Mouse (Mus musculus): ENCODE measurements around the gene Akap8. TPM values are rescaled to one million over a fixed set of nuclear protein-coding genes. Genes with fewer than 3 reads are reported as not detected.

Akap8 gene
- polyA plus RNA-seq (2012; rRNA removed) (19.4 and 26.8 TPM in 2 replicates), polyA plus RNA-seq (2014; fragmentation: Nextera tagmentation; extraction: Ambion mirVana) (12.3 and 12.6 TPM in 2 replicates)

DNA sequence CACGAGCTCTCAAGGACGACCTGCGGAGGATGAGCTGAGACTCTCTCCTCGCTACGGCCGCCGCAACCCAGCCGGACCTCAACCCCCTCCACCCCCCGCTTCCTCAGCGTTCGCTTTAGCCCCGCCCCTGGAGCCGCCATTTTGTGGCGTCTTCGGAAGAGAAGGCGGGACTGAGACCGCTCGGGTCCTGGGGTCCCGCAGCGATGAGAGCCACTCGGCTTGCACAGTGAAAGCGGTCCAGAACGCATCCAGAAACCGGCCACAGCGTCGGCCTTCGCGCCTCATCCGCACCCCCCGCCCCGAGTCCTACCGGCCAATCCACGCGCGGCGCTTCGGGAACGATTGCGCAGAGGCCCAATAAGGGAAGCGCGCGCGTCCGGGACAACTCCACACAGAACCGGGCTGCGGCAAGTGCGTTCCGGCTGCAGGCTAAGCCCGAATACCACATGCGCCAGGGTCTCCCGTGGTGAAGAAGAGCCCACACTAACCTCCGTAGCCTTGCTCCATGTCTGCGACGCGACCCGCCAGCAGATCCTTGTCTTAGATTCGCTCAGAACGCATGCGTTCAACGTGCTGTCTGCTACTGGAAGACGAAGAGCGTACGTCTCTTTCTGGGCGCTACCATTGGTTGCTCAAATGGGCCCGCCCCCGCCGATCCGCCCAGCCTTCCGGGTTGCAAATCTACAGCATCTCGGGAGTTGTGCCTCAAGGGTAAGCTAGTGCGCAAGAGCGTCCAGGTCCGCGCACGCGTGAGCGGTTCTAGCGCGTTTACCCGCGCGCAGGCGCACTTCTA is at the start of gene Akap8:
Gene Akap8 (minus strand): TSS at position 642 of the 793 bp plus-strand sequence.
- DNase-seq (ENCODE audit: low read depth in 3 of 3, low spot score in 3 of 3): peak; percentile 97
- under 1% methylated on average over 83 of the region's 83 CpGs for WGBS (ENCODE audit: insufficient replicate concordance)

DNA sequence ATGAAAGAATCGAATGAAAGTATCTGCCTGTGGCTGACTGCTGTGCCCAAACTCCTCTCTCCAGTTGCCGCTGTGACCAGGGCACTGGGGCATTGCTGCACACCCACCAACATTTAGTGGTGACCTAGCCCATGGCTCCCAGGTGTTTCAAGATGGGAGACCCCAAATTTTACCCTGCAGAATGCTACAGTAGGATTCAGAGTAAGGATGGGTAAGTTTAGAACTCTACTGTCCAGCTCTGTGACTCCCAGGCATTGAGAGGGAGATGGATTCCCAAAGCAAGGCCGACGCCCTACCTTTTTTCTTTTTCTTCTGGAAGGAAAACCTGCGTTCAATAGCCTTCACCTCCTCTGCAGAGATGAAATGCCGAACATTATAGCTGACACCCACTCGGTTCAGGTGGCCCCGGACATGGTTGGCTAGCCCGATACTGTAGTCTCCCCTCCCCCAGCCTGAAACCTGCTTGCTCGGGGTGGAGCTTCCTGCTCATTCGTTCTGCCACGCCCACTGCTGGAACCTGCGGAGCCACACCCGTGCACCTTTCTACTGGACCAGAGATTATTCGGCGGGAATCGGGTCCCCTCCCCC is 48.0 kb upstream of the Akap8 start:
- Histone ChIP-seq H3K9ac (replicated peaks) (peak overlapping the region; percentile 67), H3K27ac (peak overlapping the region; percentile 60), H3K4me3 (ENCODE audit: insufficient read depth in 1 of 2, low read depth in 2 of 2, low read length in 2 of 2) (peak overlapping the region; percentile 59 to 68), H3K27me3 (ENCODE audit: control insufficient read depth, insufficient read depth, low read length) (no peaks in the 10 kb centered on the region), H3K9me3 (ENCODE audit: control insufficient read depth, low read length) (no peaks in the 10 kb centered on the region), H3K4me2 (ENCODE audit: low read depth) (peak overlapping the region; percentile 78), H3K4me1 (replicated peaks; ENCODE audit: control insufficient read depth in 2 of 2, insufficient read depth in 2 of 2, low read length in 1 of 2) (peaks cover 23 to 31% of the 10 kb centered on the region in 2 experiments), H3K36me3 (replicated peaks; ENCODE audit: control insufficient read depth, insufficient read depth, low read depth) (no peaks in the 10 kb centered on the region)
- ATAC-seq (ENCODE audit: insufficient read depth) (peak; percentile 66), DNase-seq (ENCODE audit: low read depth in 3 of 3, low spot score in 3 of 3) (no peak)
- TF ChIP-seq EP300 (IDR thresholded peaks at IDR 0.05; ENCODE audit: low read depth) (no peak), CTCF (IDR thresholded peaks at IDR 0.05; ENCODE audit: low read depth) (no peak)
- WGBS (ENCODE audit: insufficient replicate concordance): 19% methylated on average over 10 of the region's 17 CpGs

More for the DNA sequence above, at the start of gene Akap8:
- peak within 1 kb of the TSS; percentile 86 for H3K4me2 ChIP-seq (ENCODE audit: low read depth)
- peak within 1 kb of the TSS; percentile 79 for H3K27ac ChIP-seq
- H3K9ac ChIP-seq (replicated peaks): peak within 1 kb of the TSS; percentile 74
- peaks cover 33% of the 10 kb centered on the region for H3K36me3 ChIP-seq (replicated peaks; ENCODE audit: control insufficient read depth, insufficient read depth, low read depth)
- no peak for TF ChIP-seq EP300 (IDR thresholded peaks at IDR 0.05; ENCODE audit: low read depth)
- TF ChIP-seq CTCF (IDR thresholded peaks at IDR 0.05; ENCODE audit: low read depth): no peak
- peak; percentile 97 for ATAC-seq (ENCODE audit: insufficient read depth)
- H3K4me1 ChIP-seq (replicated peaks; ENCODE audit: control insufficient read depth in 2 of 2, insufficient read depth in 2 of 2, low read length in 1 of 2): peaks cover 7 to 10% of the 10 kb centered on the region in 2 experiments
- H3K27me3 ChIP-seq (ENCODE audit: control insufficient read depth, insufficient read depth, low read length): no peaks in the 10 kb centered on the region
- H3K9me3 ChIP-seq (ENCODE audit: control insufficient read depth, low read length): no peaks in the 10 kb centered on the region
- peak within 1 kb of the TSS; percentile 76 to 90 for H3K4me3 ChIP-seq (ENCODE audit: insufficient read depth in 1 of 2, low read depth in 2 of 2, low read length in 2 of 2)

DNA sequence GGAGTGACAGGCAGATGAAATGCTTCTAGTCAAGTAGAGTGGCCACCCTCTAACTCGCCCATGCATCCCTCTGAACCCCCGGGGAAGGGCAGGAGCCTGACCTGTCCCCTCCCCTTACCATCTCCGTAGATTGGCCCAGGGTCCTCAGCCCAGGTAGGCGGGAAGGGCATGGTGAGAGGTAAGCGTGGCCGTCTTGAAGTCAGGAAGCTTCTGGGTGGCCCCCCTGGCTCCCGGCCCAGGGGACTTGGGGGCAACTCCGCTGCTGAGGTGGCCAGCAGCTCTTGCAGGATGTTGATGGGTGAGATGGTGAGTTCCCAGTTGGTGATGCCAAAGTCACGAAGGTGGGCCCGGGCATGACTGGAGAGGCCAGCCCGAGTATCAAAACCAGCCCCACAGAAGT is 46.7 kb upstream of the Akap8 start:
- DNase-seq (ENCODE audit: low read depth in 3 of 3, low spot score in 3 of 3): no peak
- H3K9me3 ChIP-seq (ENCODE audit: control insufficient read depth, low read length): no peaks in the 10 kb centered on the region
- H3K4me3 ChIP-seq (ENCODE audit: insufficient read depth in 1 of 2, low read depth in 2 of 2, low read length in 2 of 2): no peak overlapping the region
- H3K27me3 ChIP-seq (ENCODE audit: control insufficient read depth, insufficient read depth, low read length): no peaks in the 10 kb centered on the region
- WGBS (ENCODE audit: insufficient replicate concordance): 81% methylated on average over 11 of the region's 11 CpGs
- TF ChIP-seq CTCF (IDR thresholded peaks at IDR 0.05; ENCODE audit: low read depth) (no peak), EP300 (IDR thresholded peaks at IDR 0.05; ENCODE audit: low read depth) (no peak)
- no peak overlapping the region for H3K9ac ChIP-seq (replicated peaks)
- H3K4me1 ChIP-seq (replicated peaks; ENCODE audit: control insufficient read depth in 2 of 2, insufficient read depth in 2 of 2, low read length in 1 of 2): peaks cover 31 to 41% of the 10 kb centered on the region in 2 experiments
- H3K4me2 ChIP-seq (ENCODE audit: low read depth): no peak overlapping the region
- ATAC-seq (ENCODE audit: insufficient read depth): no peak
- H3K27ac ChIP-seq: no peak overlapping the region
- H3K36me3 ChIP-seq (replicated peaks; ENCODE audit: control insufficient read depth, insufficient read depth, low read depth): no peaks in the 10 kb centered on the region

- Histone ChIP-seq H3K4me3 (ENCODE audit: insufficient read depth in 1 of 2, low read depth in 2 of 2, low read length in 2 of 2) (peak overlapping the region in 1 of 2 experiments; percentile 81; a peak in 3 of 4 replicates), H3K27me3 (ENCODE audit: control insufficient read depth, insufficient read depth, low read length) (no peaks in the 10 kb centered on the region), H3K9me3 (ENCODE audit: control insufficient read depth, low read length) (no peaks in the 10 kb centered on the region), H3K4me1 (replicated peaks; ENCODE audit: control insufficient read depth in 2 of 2, insufficient read depth in 2 of 2, low read length in 1 of 2) (peaks cover 33 to 42% of the 10 kb centered on the region in 2 experiments), H3K27ac (peak overlapping the region; percentile 71), H3K36me3 (replicated peaks; ENCODE audit: control insufficient read depth, insufficient read depth, low read depth) (peaks cover 9% of the 10 kb centered on the region; the same call in 1 of the 2 replicates), H3K9ac (replicated peaks) (peak overlapping the region; percentile 66), H3K4me2 (ENCODE audit: low read depth) (peak overlapping the region; percentile 92)
- DNase-seq (ENCODE audit: low read depth in 3 of 3, low spot score in 3 of 3) (peak in 2 of 3 experiments; percentile 55 to 56), ATAC-seq (ENCODE audit: insufficient read depth) (peak; percentile 60)
- TF ChIP-seq CTCF (IDR thresholded peaks at IDR 0.05; ENCODE audit: low read depth): no peak
- peak; percentile 62 for TF ChIP-seq EP300 (IDR thresholded peaks at IDR 0.05; ENCODE audit: low read depth)
- WGBS (ENCODE audit: insufficient replicate concordance): 9% methylated on average over 1 of the region's 1 CpGs
Observed at GRCm38 (mm10) chr17:32365296-32365695, 44.3 kb upstream of the Akap8 start.

DNA sequence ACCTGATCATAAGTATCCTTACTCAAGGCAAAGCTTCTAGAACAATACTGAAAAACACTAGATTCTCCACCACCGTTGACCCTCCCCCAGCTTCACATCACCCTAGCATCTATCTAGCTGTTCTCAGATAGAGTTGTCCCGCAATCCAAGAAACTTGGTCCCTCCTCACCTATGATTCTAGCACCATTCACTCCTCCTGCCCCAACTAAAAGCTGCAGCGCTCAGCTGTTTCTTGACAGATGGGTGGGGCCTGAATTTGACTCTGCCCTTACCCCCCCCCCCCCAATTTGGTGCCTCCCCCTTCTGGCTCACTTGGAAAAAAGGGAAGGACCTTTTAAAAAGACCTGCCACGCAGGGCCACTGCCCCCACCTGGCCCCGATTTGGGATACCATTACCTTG is 43.8 kb upstream of the Akap8 start:
- TF ChIP-seq EP300 (IDR thresholded peaks at IDR 0.05; ENCODE audit: low read depth) (no peak), CTCF (IDR thresholded peaks at IDR 0.05; ENCODE audit: low read depth) (no peak)
- Histone ChIP-seq H3K4me3 (ENCODE audit: insufficient read depth in 1 of 2, low read depth in 2 of 2, low read length in 2 of 2) (peak overlapping the region; percentile 75 to 81; a peak in 3 of 4 replicates), H3K9ac (replicated peaks) (peak overlapping the region; percentile 66), H3K4me2 (ENCODE audit: low read depth) (peak overlapping the region; percentile 92), H3K36me3 (replicated peaks; ENCODE audit: control insufficient read depth, insufficient read depth, low read depth) (peaks cover 9% of the 10 kb centered on the region; the same call in 1 of the 2 replicates), H3K9me3 (ENCODE audit: control insufficient read depth, low read length) (no peaks in the 10 kb centered on the region), H3K27me3 (ENCODE audit: control insufficient read depth, insufficient read depth, low read length) (no peaks in the 10 kb centered on the region), H3K4me1 (replicated peaks; ENCODE audit: control insufficient read depth in 2 of 2, insufficient read depth in 2 of 2, low read length in 1 of 2) (peaks cover 33 to 42% of the 10 kb centered on the region in 2 experiments), H3K27ac (peak overlapping the region; percentile 71)
- ATAC-seq (ENCODE audit: insufficient read depth): peak; percentile 7; the same call in 1 of the 2 replicates
- WGBS (ENCODE audit: insufficient replicate concordance): 26% methylated on average over 5 of the region's 5 CpGs
- no peak for DNase-seq (ENCODE audit: low read depth in 3 of 3, low spot score in 3 of 3)

Measured in liver, embryonic 14.5 days (tissue).